Mouse (Mus musculus): ENCODE data around the gene Epha4.
A peak's percentile ranks its signal among the peaks of the same experiment; 100 is the strongest.

Epha4 gene

GRCm38 (mm10) chr1:77512431-77513195, 2.3 kb downstream of the Epha4 start:
- no peak for DNase-seq (ENCODE audit: low read depth, low spot score)

DNA sequence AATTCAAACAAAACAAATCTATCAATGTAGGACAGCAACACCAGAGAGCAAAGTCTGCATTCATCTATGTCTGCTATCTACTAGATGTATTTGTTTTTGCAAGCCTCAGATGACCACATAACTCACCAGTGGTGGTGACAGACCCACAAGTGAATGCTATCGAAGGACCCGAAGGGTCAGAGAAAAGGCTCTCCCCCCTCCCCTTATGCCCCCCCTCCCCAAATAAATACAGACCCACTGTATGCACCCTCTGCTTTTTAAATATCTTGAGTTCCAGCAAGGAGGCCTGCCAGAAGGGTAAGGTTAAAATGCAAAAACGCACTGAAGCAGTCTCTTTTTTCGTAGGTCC, 2.9 kb downstream of the Epha4 start:
- no peak for DNase-seq (ENCODE audit: low read depth, low spot score)

DNA sequence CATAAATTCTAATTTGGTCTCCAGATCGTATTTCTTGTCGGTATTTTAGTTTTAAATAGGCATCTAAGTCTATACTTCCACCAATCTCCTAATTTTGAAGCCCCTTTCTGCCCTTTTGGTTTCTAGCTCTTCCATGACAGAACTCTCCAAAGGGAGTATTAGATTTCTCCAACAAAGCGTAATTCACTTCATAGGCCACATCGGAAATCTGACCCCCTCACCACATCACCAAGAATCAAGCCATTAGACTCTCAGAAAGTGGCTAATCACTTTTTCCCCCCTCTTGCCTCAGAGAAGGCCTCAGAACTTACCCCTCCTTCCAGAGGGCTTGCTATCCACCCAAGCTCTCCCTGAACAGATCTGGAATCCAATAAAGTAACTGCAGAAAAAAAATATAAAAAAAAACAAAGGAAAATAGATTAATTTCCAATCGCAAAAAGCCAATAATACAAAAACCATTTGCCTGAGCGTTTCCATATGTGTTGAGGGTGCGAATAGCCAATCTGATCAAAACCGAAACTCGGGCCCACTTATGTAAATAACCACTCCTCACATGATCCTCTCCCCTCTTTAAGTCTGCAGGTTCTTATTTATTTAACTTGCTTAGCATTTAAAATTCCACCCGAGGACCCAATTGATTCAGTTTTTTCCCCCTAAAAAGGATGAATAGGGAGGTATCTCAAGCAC, 3.4 kb downstream of the Epha4 start:
- DNase-seq (ENCODE audit: low read depth, low spot score): no peak

GRCm38 (mm10) chr1:77510623-77511022, 4.3 kb downstream of the Epha4 start:
- DNase-seq (ENCODE audit: low read depth, low spot score): no peak

DNA sequence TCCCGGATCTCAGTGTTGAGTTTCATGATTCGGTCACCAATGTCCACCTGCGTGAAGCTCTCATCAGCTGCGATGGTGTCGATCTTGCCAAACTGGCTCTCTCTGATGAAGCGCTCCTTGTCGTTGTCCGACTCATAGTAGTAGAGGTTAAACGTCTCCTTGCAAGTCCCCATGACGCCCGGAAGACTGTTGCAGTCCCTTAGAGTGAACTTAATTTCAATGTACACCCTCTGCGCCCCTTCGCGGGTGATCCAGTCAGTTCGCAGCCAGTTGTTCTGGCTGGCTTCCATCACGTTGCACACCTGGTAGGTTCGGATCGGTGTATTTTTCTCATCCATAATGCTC, 8.1 kb downstream of the Epha4 start:
- no peak for DNase-seq (ENCODE audit: low read depth, low spot score)

GRCm38 (mm10) chr1:77506038-77506855, 8.6 kb downstream of the Epha4 start:
- no peak for DNase-seq (ENCODE audit: low read depth, low spot score)

GRCm38 (mm10) chr1:77505263-77505662, 9.6 kb downstream of the Epha4 start:
- DNase-seq (ENCODE audit: low read depth, low spot score): no peak

GRCm38 (mm10) chr1:77504813-77505212, 10.1 kb downstream of the Epha4 start:
- DNase-seq (ENCODE audit: low read depth, low spot score): no peak

DNA sequence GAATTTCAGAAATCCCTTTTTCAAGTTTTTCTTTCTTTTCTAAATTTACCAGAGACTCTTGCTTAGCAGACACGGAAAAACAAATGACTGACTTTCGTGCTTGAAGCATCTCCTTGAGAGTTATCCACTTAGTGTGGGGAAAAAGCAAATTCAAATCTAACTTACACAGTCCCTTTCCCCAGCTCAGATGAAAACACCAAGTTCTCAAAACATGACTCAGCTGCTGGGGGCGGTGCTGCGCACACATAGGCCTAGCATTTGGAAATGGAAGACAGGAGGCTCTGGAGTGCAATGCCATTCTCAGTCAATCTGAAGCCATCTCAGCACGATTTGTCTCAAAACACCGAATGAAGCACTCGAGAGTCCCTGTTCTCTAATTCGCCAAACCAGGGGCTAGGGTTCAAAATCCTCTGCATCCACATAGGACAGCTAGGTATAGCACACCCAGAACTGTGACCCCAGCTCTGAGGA, 11.1 kb downstream of the Epha4 start:
- no peak for DNase-seq (ENCODE audit: low read depth, low spot score)

GRCm38 (mm10) chr1:77502554-77503119, 12.3 kb downstream of the Epha4 start:
- peak; percentile 77 for DNase-seq (ENCODE audit: low read depth, low spot score)

DNA sequence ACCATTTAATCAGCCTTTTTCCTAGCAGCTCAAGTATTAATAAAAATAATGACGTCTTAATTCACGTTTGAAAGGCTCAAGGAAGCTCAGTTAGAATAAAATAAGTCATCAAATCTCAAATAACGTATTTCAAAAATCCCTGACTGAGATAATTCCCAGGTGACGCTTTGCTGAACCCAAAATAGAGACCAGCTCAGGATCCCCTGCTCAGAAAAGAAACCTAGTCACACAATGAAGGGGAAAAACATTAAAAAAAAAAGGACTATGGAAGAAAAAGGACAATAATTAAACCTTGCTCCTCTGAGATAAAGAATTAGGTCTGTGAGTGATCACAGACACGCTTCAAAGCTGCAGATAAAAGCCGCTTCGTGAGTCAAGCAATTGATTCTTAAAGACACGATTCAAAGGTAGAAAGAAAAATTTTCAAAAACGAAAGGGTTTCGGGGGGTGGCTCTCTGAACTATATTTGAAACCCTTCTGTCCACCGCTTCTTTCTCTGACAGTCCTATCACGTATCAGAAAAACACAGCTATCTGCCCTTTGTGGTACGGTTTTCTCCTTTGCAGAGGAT, 13.4 kb downstream of the Epha4 start:
- DNase-seq (ENCODE audit: low read depth, low spot score): no peak

- no peak for DNase-seq (ENCODE audit: low read depth, low spot score)
Measured at GRCm38 (mm10) chr1:77497506-77497905, 17.4 kb downstream of the Epha4 start.

DNA sequence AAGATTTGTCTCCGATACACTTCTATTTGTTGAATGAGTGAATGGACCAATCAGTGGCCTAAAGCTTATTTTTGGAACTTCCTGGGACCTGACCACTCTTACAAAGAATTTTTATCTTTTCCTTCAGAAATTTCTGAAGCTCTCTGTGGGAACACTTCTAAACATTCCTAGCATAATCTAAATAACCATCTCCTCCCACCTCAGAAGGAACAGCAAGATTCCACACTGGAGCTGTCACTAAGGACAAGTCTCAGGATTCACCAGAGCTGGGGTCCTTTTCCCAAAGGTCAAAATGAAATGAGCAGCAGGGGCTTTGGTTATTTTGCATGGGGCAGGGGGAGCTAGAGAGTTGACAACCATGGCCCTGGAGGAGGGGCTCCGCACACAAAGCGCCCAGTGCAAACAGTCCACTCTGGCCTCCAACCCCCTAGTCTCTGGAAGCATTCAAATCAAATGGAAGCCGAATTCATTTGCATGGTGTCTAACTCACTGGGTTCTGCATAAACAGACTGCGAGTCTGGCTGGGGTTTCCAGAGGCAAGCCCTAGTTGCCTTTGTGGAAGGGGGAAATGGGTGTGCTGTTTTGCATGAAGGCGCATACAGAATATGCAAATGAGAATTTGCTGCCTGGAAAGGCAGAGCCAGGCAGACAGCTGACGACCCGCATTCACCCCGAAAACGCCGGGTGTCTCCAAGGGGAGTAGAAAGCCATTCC, 18.3 kb downstream of the Epha4 start:
- DNase-seq (ENCODE audit: low read depth, low spot score): peak; percentile 80

DNA sequence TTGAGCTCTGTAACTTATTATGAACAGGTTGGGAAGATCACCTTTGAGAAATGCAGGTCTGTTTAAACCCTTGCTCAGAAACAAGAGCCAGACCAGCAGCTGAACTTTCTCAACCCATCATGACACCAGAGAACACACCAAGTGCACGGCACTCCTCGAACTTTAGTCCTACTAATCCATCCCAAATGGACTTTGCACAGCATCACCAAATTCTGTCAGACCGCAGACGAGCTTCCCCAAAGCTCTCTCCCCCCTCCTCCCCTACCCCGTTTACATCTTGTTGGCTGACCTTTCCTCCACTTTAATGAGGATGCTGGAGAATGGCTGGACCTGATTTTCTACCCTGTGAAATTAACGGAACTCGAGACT, 19.1 kb downstream of the Epha4 start:
- no peak for DNase-seq (ENCODE audit: low read depth, low spot score)

GRCm38 (mm10) chr1:77495030-77495789, 19.7 kb downstream of the Epha4 start:
- peak; percentile 81 for DNase-seq (ENCODE audit: low read depth, low spot score)

DNA sequence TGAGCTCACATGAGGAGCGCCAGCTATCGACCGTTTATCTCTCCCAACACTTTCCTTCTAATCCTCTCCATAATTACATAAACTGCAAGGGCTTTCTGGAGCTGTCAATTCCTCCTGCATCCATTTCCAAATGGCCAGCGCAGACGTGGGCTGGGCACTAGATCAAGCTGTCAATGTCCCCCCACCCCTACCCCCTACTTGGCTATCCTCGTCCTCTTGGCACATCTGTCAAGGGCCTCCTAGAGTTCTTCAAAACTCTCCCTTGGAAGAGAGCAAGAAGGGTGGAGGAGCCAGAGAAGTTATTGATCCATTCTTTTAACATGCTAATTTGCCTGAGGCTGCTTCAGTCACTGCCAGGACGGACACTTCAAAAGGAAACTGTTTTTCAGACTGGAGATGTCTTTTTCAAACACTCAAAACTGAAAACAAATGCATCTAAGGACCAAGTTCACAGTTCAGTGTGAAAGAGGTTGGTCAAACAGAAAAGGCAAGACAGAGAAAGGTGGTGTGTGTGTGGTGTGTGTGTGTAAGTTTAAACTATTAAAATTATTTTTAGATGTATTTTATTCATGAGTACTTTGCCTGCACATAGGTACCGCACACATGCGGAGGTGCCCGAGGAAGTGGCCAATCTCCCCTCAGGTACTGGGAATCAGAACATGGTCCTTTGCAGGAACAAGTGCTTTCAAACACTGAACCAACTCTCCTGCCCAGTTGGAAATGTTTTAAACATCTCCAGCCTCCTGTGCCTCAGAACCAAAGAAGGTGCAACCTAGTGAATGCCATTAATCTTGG, 20.9 kb downstream of the Epha4 start:
- DNase-seq (ENCODE audit: low read depth, low spot score): no peak

DNA sequence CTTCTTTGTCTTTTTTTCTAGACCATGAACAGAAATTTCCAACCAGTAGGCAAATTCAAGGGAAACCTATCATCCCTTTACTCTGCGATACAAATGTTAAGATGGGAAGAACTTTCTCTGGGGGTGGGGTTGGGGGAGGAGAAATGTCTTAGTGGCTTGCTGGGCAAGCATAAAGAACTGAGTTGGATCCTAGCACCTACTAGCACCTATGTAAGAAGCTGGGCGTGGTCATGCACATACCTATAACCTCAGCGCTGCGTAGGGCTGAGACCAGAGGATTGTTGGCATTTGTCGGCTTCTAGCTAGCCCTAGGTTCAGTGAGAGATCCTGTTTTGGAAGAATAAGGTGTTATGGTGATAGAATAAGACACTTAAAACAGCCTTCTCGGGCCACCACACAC, 24.7 kb downstream of the Epha4 start:
- no peak for DNase-seq (ENCODE audit: low read depth, low spot score)

GRCm38 (mm10) chr1:77489387-77489786, 25.5 kb downstream of the Epha4 start:
- DNase-seq (ENCODE audit: low read depth, low spot score): no peak

GRCm38 (mm10) chr1:77487856-77488462, 26.9 kb downstream of the Epha4 start:
- no peak for DNase-seq (ENCODE audit: low read depth, low spot score)

Measured in mesoderm, embryonic 11.5 days (tissue).